Mouse (Mus musculus) intestine, postnatal 0 days (tissue): ENCODE data around the gene Zfp503. TPM values are rescaled to one million over a fixed set of nuclear protein-coding genes. Genes with fewer than 3 reads are reported as not detected.
A peak's percentile ranks its signal among the peaks of the same experiment; 100 is the strongest.

ENCODE experiments used
- ATAC-seq: fragments of 200-750 bp; cut with Nextera tagmentation; 2 replicates; pipeline ENCODE4 v1.8.0; 2017; ENCODE audit warnings: mild to moderate bottlenecking, moderate TSS enrichment, moderate library complexity
- H3K27ac ChIP-seq: fragments of 300-500 bp; sonication (generic); 2 replicates; pipeline ENCODE4 v1.5.1; 2014; ENCODE audit warnings: mild to moderate bottlenecking, low read depth, low read length, moderate library complexity
- H3K27me3 ChIP-seq: fragments of 300-500 bp; sonication (generic); replicated peaks from 2 replicates; pipeline ENCODE4 v1.6.1; 2014; ENCODE audit warnings: low read length, mixed read lengths; ENCODE audit not compliant: control insufficient read depth, insufficient read depth
- H3K36me3 ChIP-seq: fragments of 300-500 bp; sonication (generic); 2 replicates; pipeline ENCODE4 v1.6.1; 2014; ENCODE audit warnings: mild to moderate bottlenecking, moderate library complexity; ENCODE audit not compliant: control insufficient read depth, insufficient read depth
- H3K4me1 ChIP-seq: fragments of 300-500 bp; sonication (generic); replicated peaks from 2 replicates; pipeline ENCODE4 v1.6.1; 2014; ENCODE audit warnings: antibody characterized with exemption, low read length, mixed read lengths; ENCODE audit not compliant: control insufficient read depth, insufficient read depth
- H3K4me2 ChIP-seq: fragments of 300-500 bp; sonication (generic); replicated peaks from 2 replicates; pipeline ENCODE4 v1.6.1; 2014; ENCODE audit warnings: low read depth, mild to moderate bottlenecking, moderate library complexity
- H3K4me3 ChIP-seq: fragments of 300-500 bp; sonication (generic); 2 replicates; pipeline ENCODE4 v1.5.1; 2014; ENCODE audit warnings: low read depth, low read length
- H3K9ac ChIP-seq: fragments of 300-500 bp; sonication (generic); 2 replicates; pipeline ENCODE4 v1.6.1; 2014; ENCODE audit warnings: mild to moderate bottlenecking, low read depth, low read length
- H3K9me3 ChIP-seq: fragments of 300-500 bp; sonication (generic); 2 replicates; pipeline ENCODE4 v1.6.1; 2016; ENCODE audit warnings: mixed run types; ENCODE audit not compliant: control insufficient read depth
- CTCF ChIP-seq: sonication (generic); IDR thresholded peaks from 2 replicates; pipeline ENCODE4 v1.5.1; 2016; ENCODE audit warnings: low read depth, mild to moderate bottlenecking, control low read depth, antibody characterized with exemption, moderate library complexity
- WGBS: fragments of 180-500 bp; shearing (Covaris S2); extraction: QIAGEN DNeasy Blood & Tissue Kit; methylation state at CpG from one replicate; pipeline ENCODE4 v1.1.7; 2014; 5-methylcytosine and 5-hydroxymethylcytosine counted together
- polyA plus RNA-seq: library from polyadenylated mRNA; unstranded; fragments of >200 nt; fragmentation: Nextera tagmentation; extraction: Ambion mirVana; gene quantifications from 2 replicates; pipeline ENCODE4 v1.2.1, GENCODE M21; 2015

Gene Zfp503
- polyA plus RNA-seq, 1 experiment from 2014 or later: 5.7 TPM

DNA sequence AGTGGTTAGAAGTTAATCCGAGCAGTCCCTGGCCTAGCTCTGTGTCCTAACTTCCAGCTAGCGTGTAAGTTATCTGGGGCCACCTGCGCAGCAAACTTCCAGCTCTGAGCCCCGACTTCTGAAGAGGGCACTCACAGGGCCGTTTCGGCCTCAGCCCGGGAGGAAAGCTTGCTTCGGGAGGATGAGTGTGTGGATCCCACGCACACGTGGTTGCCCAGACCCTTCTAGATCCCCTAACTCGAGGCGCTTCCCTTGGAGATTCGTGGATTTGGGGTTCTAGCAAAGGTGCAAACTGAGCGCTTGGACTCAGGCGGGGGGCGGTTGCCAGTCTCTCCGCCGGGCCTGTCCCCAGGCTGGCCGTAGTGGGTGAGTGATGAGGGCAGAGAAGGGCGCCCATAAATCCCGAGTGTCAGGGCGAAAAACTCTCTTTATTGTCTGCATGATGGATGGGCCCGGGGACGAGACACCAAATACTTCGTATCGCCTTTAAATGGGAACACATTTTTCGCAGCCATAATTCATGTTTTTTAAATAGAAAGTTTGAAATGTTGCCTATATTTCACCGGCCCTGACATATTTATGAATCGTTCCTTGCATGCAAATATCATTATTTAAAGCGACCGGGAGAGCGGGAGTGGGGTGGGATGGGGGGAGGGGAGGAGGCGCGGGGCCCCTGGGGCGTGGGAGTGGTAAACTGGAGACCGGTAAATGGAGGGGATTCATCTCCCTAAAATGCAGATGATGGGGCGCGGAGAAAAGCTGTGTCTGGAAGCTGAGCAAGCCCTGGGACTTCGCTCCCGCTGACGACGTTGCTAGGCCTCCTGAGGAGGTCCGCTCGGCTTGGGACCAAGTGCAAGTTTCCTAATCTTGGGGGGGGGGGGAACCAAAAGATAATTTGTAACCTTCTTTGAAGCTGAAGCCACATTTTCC is 4.9 kb upstream of the Zfp503 start:
- TF ChIP-seq CTCF: no peak
- no peaks in the 10 kb centered on the region for H3K27me3 ChIP-seq

DNA sequence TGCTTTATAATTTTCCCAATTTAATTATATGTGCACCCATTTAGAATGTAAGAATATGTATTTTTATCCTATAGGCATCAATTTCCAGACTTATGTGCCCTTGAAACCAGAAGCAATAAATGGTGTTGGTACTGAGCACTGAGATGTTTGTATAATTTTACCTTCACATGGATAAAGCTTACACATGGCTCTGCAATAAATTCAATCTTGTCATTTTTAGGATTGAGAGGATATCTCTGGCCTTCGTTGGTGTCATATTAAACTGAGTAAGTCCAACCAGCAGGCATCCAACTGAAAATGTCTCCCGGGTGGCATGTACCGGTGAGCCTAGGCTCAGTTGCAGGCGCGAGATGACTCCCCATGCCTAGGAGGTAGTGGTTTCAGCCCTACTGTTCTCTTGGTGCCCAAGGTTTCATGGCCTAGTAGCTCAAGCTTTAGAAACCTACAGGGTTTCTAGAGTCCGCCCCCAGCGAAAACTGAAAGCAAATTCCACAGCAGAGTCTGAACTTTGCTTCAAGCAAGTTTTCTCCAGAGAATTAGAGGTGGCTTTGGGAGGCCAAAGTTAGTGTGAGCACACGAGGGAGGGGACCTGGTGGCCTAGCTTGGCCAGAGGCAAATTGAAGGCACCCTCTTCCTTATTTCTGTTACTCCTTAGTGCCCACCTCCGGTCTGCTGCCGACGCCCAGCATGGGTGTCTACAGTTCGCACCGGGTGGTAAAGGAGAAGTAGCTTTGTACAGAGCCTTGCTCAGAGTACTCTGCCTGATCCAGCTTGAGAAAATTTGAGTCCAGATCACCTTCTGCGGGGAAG is 4.1 kb upstream of the Zfp503 start:
- Histone ChIP-seq H3K4me1 (0 out of 2 replicates have a peak, but pooled peaks cover 2% of the 10 kb centered on the region), H3K4me2 (peak overlapping the region; percentile 85), H3K27me3 (no peaks in the 10 kb centered on the region), H3K27ac (peak overlapping the region; percentile 72), H3K9ac (peak overlapping the region; percentile 51; the same call in 1 of the 2 replicates), H3K36me3 (no peaks in the 10 kb centered on the region), H3K9me3 (no peaks in the 10 kb centered on the region), H3K4me3 (peak overlapping the region; percentile 73)
- ATAC-seq: no peak
- 29% methylated on average over 14 of the region's 14 CpGs for WGBS
- no peak for TF ChIP-seq CTCF

More for the DNA sequence above, 4.9 kb upstream of the Zfp503 start:
- Histone ChIP-seq H3K4me3 (peak overlapping the region; percentile 73), H3K4me2 (peak overlapping the region; percentile 85), H3K36me3 (no peaks in the 10 kb centered on the region), H3K27ac (peak overlapping the region; percentile 73), H3K9me3 (no peaks in the 10 kb centered on the region), H3K4me1 (0 out of 2 replicates have a peak, but pooled peaks cover 2% of the 10 kb centered on the region), H3K9ac (peak overlapping the region; percentile 51)
- WGBS: 7% methylated on average over 44 of the region's 44 CpGs
- no peak for ATAC-seq

DNA sequence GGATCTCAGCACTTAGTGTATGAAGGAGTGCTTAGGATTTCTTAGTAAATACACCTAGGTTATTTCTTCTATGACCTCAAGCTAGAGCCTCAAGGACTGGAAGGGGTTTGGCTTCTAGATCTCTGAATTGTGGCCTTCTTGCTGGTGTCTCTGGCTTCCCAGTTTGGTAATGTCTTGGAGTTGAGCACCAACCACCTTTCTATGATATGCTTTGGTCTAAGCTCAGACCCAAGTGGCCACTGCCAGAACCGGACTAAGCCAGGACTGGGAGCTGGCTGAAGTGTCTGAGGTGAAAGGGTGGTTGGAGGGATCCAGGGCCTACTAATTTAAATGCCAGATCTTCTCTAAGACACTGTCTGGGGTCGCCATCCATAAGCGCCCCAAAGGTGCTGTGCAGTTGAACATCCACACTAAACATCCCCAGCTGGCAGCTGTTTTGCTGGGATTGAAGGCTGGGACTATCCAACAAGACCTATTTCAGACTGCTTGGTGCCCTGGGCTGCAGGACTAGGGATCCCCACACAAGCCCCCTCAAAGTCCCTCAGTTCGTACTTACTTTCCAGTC is 3.0 kb upstream of the Zfp503 start:
- Histone ChIP-seq H3K36me3 (no peaks in the 10 kb centered on the region), H3K27me3 (no peaks in the 10 kb centered on the region), H3K27ac (no peak overlapping the region), H3K4me3 (peak overlapping the region; percentile 82; the same call in 1 of the 2 replicates), H3K9me3 (no peaks in the 10 kb centered on the region), H3K9ac (0 out of 2 replicates have a peak overlapping the region, but pooled peaks have one; percentile 19), H3K4me1 (0 out of 2 replicates have a peak, but pooled peaks cover 2% of the 10 kb centered on the region), H3K4me2 (peak overlapping the region; percentile 95)
- 78% methylated on average over 4 of the region's 4 CpGs for WGBS
- no peak for TF ChIP-seq CTCF
- ATAC-seq: no peak

DNA sequence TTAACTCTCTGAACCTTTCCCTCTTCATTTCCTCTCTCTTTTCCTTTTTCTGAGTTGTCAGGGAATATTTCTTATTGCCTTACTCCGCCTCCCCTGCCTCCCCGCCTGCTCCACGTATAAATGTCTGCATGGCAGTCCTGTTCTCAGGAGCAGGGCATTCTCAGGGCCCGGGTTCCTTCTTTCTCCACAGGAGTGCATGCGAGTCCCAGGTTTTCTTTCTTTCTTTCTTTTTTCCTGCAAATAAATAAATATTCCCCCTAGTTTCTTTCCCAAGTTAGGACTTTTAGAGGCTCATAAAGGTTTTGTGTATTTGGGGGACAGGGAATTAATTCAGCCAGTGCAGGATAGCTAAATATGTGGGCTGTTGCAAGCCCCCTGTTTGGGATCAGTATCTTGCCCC is 2.5 kb upstream of the Zfp503 start:
- no peaks in the 10 kb centered on the region for H3K27me3 ChIP-seq
- no peak overlapping the region for H3K27ac ChIP-seq
- H3K4me3 ChIP-seq: peak overlapping the region; percentile 82
- no peaks in the 10 kb centered on the region for H3K36me3 ChIP-seq
- H3K4me2 ChIP-seq: peak overlapping the region; percentile 95
- no peak for ATAC-seq
- 28% methylated on average over 5 of the region's 5 CpGs for WGBS
- TF ChIP-seq CTCF: no peak
- H3K9ac ChIP-seq: peak overlapping the region; percentile 19; the same call in 1 of the 2 replicates
- no peaks in the 10 kb centered on the region for H3K9me3 ChIP-seq
- H3K4me1 ChIP-seq: 0 out of 2 replicates have a peak, but pooled peaks cover 2% of the 10 kb centered on the region

DNA sequence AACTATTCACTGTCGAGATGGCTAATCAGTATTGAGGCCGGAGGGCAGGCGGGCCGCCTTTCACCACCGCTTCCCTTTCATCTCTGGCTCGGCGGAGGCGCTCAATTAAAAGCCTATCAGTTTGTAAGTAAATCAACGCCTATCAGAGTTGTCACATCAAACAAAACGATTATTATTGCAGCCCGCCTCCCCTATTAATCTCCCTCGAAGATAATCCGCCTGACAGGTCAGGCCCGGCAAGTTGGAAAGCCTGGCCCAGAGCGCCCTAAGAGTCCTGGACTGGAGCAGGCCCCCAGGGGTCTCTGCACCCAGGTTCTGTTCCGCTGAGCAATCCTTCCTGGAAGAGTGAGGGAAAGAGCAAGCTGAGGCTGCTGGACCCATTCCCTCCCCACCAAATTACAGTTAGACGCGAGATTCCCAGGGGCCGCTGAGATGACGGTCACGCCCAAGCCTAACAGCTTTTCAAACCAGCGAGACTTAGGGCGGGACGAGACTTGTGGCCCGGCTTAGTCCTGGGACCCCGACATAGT is 1.9 kb upstream of the Zfp503 start:
- Histone ChIP-seq H3K27ac (peak overlapping the region; percentile 95), H3K9me3 (no peaks in the 10 kb centered on the region), H3K4me3 (peak overlapping the region; percentile 82), H3K9ac (peak overlapping the region; percentile 28), H3K4me2 (peak overlapping the region; percentile 95), H3K27me3 (no peaks in the 10 kb centered on the region), H3K36me3 (no peaks in the 10 kb centered on the region), H3K4me1 (0 out of 2 replicates have a peak, but pooled peaks cover 2% of the 10 kb centered on the region)
- 2% methylated on average over 26 of the region's 26 CpGs for WGBS
- no peak for TF ChIP-seq CTCF
- no peak for ATAC-seq
